Mouse (Mus musculus) hindbrain, postnatal 0 days (tissue): ENCODE data around the gene Ets1. TPM values are rescaled to one million over a fixed set of nuclear protein-coding genes. Genes with fewer than 3 reads are reported as not detected.

Experiments used
- ATAC-seq: fragments of 200-750 bp; cut with Nextera tagmentation; 2 replicates; pipeline ENCODE4 v1.8.0; 2017; ENCODE audit warnings: mild to moderate bottlenecking, moderate TSS enrichment, moderate library complexity
- DNase-seq: peaks from one replicate; pipeline ENCODE4 v3.0.0-alpha.2; 2015; ENCODE audit warnings: low spot score
- H3K27ac ChIP-seq: fragments of 300-500 bp; sonication (generic); 2 replicates; pipeline ENCODE4 v1.5.1; 2014; ENCODE audit warnings: mild to moderate bottlenecking
- H3K27me3 ChIP-seq: fragments of 300-500 bp; sonication (generic); 2 replicates; pipeline ENCODE4 v1.6.1; 2014; ENCODE audit warnings: low read length, mixed read lengths; ENCODE audit not compliant: insufficient read depth
- H3K36me3 ChIP-seq: fragments of 300-500 bp; sonication (generic); 2 replicates; pipeline ENCODE4 v1.6.1; 2014; ENCODE audit warnings: low read length, mixed read lengths; ENCODE audit not compliant: insufficient read depth
- H3K4me1 ChIP-seq: fragments of 300-500 bp; sonication (generic); 2 replicates; pipeline ENCODE4 v1.6.1; 2014; ENCODE audit warnings: antibody characterized with exemption, low read length, mixed read lengths; ENCODE audit not compliant: insufficient read depth
- H3K4me2 ChIP-seq: fragments of 300-500 bp; sonication (generic); 2 replicates; pipeline ENCODE4 v1.6.1; 2014; ENCODE audit warnings: low read depth, mild to moderate bottlenecking, low read length, moderate library complexity, mixed read lengths
- H3K4me3 ChIP-seq: fragments of 300-500 bp; sonication (generic); 2 replicates; pipeline ENCODE4 v1.5.1; 2014; ENCODE audit warnings: low read length
- H3K9ac ChIP-seq: fragments of 300-500 bp; sonication (generic); replicated peaks from 2 replicates; pipeline ENCODE4 v1.6.1; 2014; ENCODE audit warnings: mild to moderate bottlenecking, low read length, moderate library complexity, mixed read lengths
- H3K9me3 ChIP-seq: fragments of 300-500 bp; sonication (generic); 2 replicates; pipeline ENCODE4 v1.6.1; 2016; ENCODE audit warnings: low read length, mixed read lengths
- CTCF ChIP-seq: IDR thresholded peaks from 2 replicates; pipeline ENCODE4 v1.5.1; 2016; ENCODE audit warnings: antibody characterized with exemption, control low read depth, low read depth
- WGBS: fragments of 180-500 bp; shearing (Covaris S2); extraction: QIAGEN DNeasy Blood & Tissue Kit; methylation state at CpG from one replicate; pipeline ENCODE4 v1.1.7; 2014; 5-methylcytosine and 5-hydroxymethylcytosine counted together
- polyA plus RNA-seq: library from polyadenylated mRNA; unstranded; fragments of >200 nt; fragmentation: Nextera tagmentation; extraction: Ambion mirVana; gene quantifications from 2 replicates; pipeline ENCODE4 v1.2.1, GENCODE M21; 2015
- total RNA-seq: library from RNA; depleted of rRNA; stranded (reverse); fragments of >200 nt; gene quantifications from 2 replicates; pipeline ENCODE4 v1.2.3, GENCODE M21; 2014

Ets1 gene
- total and polyA plus RNA-seq, 2 experiments from 2014 or later: 9.9 to 14.0 TPM

DNA sequence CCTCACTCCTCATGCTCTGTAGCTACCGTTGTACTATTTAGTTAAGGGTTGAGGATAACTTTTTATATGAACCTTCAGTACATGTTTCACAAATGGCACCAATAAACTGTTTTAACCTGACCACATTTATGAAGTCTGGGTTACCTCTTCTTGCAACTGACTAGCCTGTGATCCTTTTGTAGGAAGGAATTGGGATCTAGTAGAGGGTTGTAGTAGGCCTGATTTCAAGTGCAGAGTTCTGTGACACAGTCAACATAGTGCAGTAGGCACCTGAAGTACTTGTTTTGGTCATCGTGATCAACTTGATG, 65.9 kb downstream of the Ets1 start:
- no peaks in the 10 kb centered on the region for H3K9me3 ChIP-seq
- TF ChIP-seq CTCF: no peak
- DNase-seq (no peak), ATAC-seq (no peak)
- no peak overlapping the region for H3K27ac ChIP-seq
- H3K9ac ChIP-seq: no peak overlapping the region
- no peaks in the 10 kb centered on the region for H3K4me1 ChIP-seq
- peaks cover 14% of the 10 kb centered on the region for H3K27me3 ChIP-seq
- H3K36me3 ChIP-seq: no peaks in the 10 kb centered on the region
- WGBS: 83% methylated on average over 2 of the region's 2 CpGs
- H3K4me2 ChIP-seq: no peak overlapping the region
- no peak overlapping the region for H3K4me3 ChIP-seq

DNA sequence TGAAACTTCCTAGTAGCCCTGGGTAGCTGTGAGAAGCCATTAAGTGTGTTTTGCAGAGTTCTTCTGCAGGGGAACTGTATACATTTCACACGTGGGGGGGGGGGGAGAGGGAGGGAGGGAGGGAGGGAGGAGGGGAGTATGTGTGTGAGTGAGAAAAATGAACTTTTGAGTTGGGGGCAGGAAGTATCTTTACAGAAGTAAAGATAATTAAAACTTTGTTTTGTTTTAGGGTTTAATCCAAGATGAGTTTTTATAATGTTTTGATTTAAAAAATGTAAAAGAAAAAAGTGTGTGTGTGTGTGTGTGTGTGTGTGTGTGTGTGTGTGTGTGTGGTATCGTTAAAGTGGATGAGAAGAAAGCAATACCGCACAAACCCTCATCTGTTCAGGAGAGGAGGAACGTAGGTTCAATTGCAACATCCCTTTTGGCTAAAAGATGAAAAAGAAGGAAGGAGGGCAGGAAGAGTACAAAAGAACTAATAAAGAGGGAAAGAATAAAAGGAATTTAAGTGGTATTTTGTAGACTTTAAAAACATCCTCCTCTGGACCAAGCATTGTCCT, 66.9 kb downstream of the Ets1 start:
- Histone ChIP-seq H3K4me1 (no peaks in the 10 kb centered on the region), H3K9ac (no peak overlapping the region), H3K27ac (no peak overlapping the region), H3K4me3 (no peak overlapping the region), H3K4me2 (no peak overlapping the region), H3K36me3 (no peaks in the 10 kb centered on the region), H3K27me3 (peaks cover 14% of the 10 kb centered on the region), H3K9me3 (no peaks in the 10 kb centered on the region)
- WGBS: 57% methylated on average over 4 of the region's 4 CpGs
- no peak for DNase-seq
- no peak for TF ChIP-seq CTCF
- no peak for ATAC-seq

- 77% methylated on average over 7 of the region's 7 CpGs for WGBS
- no peak for TF ChIP-seq CTCF
- no peak overlapping the region for H3K4me3 ChIP-seq
- no peaks in the 10 kb centered on the region for H3K36me3 ChIP-seq
- peaks cover 7% of the 10 kb centered on the region; the same call in 1 of the 2 replicates for H3K27me3 ChIP-seq
- H3K4me1 ChIP-seq: no peaks in the 10 kb centered on the region
- H3K9me3 ChIP-seq: no peaks in the 10 kb centered on the region
- no peak overlapping the region for H3K9ac ChIP-seq
- no peak for ATAC-seq
- no peak overlapping the region for H3K27ac ChIP-seq
- H3K4me2 ChIP-seq: no peak overlapping the region
- DNase-seq: no peak
Observed at GRCm38 (mm10) chr9:32703976-32704745, 68.1 kb downstream of the Ets1 start.

GRCm38 (mm10) chr9:32705827-32706478, 69.9 kb downstream of the Ets1 start:
- DNase-seq: no peak
- H3K4me2 ChIP-seq: no peak overlapping the region
- no peaks in the 10 kb centered on the region for H3K36me3 ChIP-seq
- TF ChIP-seq CTCF: no peak
- H3K4me1 ChIP-seq: no peaks in the 10 kb centered on the region
- no peak overlapping the region for H3K4me3 ChIP-seq
- no peaks in the 10 kb centered on the region for H3K9me3 ChIP-seq
- 82% methylated on average over 9 of the region's 9 CpGs for WGBS
- ATAC-seq: no peak
- H3K27me3 ChIP-seq: no peaks in the 10 kb centered on the region
- no peak overlapping the region for H3K27ac ChIP-seq
- no peak overlapping the region for H3K9ac ChIP-seq

DNA sequence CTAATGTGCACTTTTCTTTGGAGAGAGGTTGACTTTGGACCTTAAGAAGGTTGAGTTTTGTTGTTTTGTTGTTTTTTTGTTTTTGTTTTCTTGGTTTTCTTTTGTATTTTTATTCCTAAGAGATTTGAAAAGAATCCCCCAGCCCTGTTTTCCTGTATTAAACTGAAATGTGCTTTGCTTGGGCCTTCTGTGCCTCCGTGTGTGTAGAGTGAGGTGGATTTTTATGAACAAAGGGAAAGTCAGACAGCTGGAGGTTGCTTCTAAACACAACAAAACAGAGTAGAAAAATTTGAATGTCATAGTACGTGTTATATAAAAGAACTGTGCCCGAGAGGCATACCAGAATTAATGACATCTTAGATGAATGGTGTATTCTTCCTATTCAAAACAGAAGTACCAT, 71.4 kb downstream of the Ets1 start:
- H3K36me3 ChIP-seq: no peaks in the 10 kb centered on the region
- no peak for TF ChIP-seq CTCF
- no peaks in the 10 kb centered on the region for H3K9me3 ChIP-seq
- no peak overlapping the region for H3K9ac ChIP-seq
- DNase-seq: no peak
- no peak for ATAC-seq
- 68% methylated on average over 3 of the region's 3 CpGs for WGBS
- H3K27ac ChIP-seq: no peak overlapping the region
- H3K4me2 ChIP-seq: no peak overlapping the region
- no peaks in the 10 kb centered on the region for H3K27me3 ChIP-seq
- H3K4me3 ChIP-seq: no peak overlapping the region
- no peaks in the 10 kb centered on the region for H3K4me1 ChIP-seq

GRCm38 (mm10) chr9:32708491-32708890, 72.5 kb downstream of the Ets1 start:
- DNase-seq: no peak
- ATAC-seq: no peak
- Histone ChIP-seq H3K4me3 (no peak overlapping the region), H3K27ac (no peak overlapping the region), H3K36me3 (no peaks in the 10 kb centered on the region), H3K9ac (no peak overlapping the region), H3K4me2 (no peak overlapping the region), H3K27me3 (no peaks in the 10 kb centered on the region), H3K9me3 (no peaks in the 10 kb centered on the region), H3K4me1 (no peaks in the 10 kb centered on the region)
- 85% methylated on average over 6 of the region's 6 CpGs for WGBS
- no peak for TF ChIP-seq CTCF

DNA sequence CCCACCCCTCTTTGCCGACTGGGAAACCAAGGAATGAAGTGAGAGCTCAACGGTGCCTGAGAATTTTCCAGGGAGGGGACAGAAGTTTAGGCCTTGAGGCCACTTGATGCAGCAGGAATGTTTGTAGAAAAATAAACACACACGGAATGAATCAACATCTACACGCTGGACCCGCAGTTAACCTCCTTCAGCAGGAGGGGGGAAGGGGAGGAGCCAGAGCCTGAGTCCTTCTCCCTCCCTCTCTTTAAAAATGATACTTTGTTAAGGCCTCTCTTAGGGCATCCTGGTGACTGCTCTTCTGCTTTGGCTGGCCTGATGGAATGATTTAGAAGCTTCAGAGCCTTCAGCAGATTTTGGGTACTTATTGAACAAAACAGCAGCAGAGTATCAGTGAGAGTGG, 73.3 kb downstream of the Ets1 start:
- H3K4me2 ChIP-seq: no peak overlapping the region
- H3K4me3 ChIP-seq: no peak overlapping the region
- DNase-seq (no peak), ATAC-seq (no peak)
- H3K27ac ChIP-seq: no peak overlapping the region
- no peaks in the 10 kb centered on the region for H3K4me1 ChIP-seq
- no peak for TF ChIP-seq CTCF
- no peaks in the 10 kb centered on the region for H3K9me3 ChIP-seq
- no peak overlapping the region for H3K9ac ChIP-seq
- no peaks in the 10 kb centered on the region for H3K36me3 ChIP-seq
- WGBS: 48% methylated on average over 5 of the region's 5 CpGs
- H3K27me3 ChIP-seq: no peaks in the 10 kb centered on the region
